Mouse (Mus musculus) heart, embryonic 12.5 days (tissue): ENCODE data around the gene Styxl1. TPM values are rescaled to one million over a fixed set of nuclear protein-coding genes. Genes with fewer than 3 reads are reported as not detected.

Experiments
- ATAC-seq: fragments of 200-750 bp; cut with Nextera tagmentation; 2 replicates; pipeline ENCODE4 v1.8.0; 2017; ENCODE audit warnings: moderate TSS enrichment, moderate library complexity; ENCODE audit not compliant: insufficient number of reproducible peaks, low FRiP score
- H3K27ac ChIP-seq: fragments of 300-500 bp; sonication (generic); 2 replicates; pipeline ENCODE4 v1.5.1; 2016; ENCODE audit warnings: mild to moderate bottlenecking, moderate library complexity; ENCODE audit not compliant: poor library complexity, severe bottlenecking
- H3K27me3 ChIP-seq: fragments of 300-500 bp; sonication (generic); replicated peaks from 2 replicates; pipeline ENCODE4 v1.6.1; 2016; ENCODE audit warnings: mild to moderate bottlenecking, moderate library complexity
- H3K36me3 ChIP-seq: fragments of 300-500 bp; sonication (generic); 2 replicates; pipeline ENCODE4 v1.6.1; 2016; ENCODE audit warnings: mild to moderate bottlenecking, moderate library complexity
- H3K4me1 ChIP-seq: fragments of 300-500 bp; sonication (generic); replicated peaks from 2 replicates; pipeline ENCODE4 v1.6.1; 2016; ENCODE audit warnings: mild to moderate bottlenecking
- H3K4me2 ChIP-seq: fragments of 300-500 bp; sonication (generic); 2 replicates; pipeline ENCODE4 v1.6.1; 2016; ENCODE audit warnings: mild to moderate bottlenecking, moderate library complexity
- H3K4me3 ChIP-seq: fragments of 300-500 bp; sonication (generic); 2 replicates; pipeline ENCODE4 v1.5.1; 2016; ENCODE audit warnings: mild to moderate bottlenecking
- H3K9ac ChIP-seq: fragments of 300-500 bp; sonication (generic); 2 replicates; pipeline ENCODE4 v1.6.1; 2016; ENCODE audit warnings: mild to moderate bottlenecking, moderate library complexity
- H3K9me3 ChIP-seq: fragments of 300-500 bp; sonication (generic); replicated peaks from 2 replicates; pipeline ENCODE4 v1.6.1; 2016; ENCODE audit warnings: mild to moderate bottlenecking, moderate library complexity
- whole genome bisulfite sequencing: fragments of 180-500 bp; shearing (Covaris S2); methylation state at CpG from one replicate; pipeline ENCODE4 v1.1.7; 2016; 5-methylcytosine and 5-hydroxymethylcytosine counted together
- polyA plus RNA-seq: library from polyadenylated mRNA; unstranded; fragments of >200 nt; fragmentation: Nextera tagmentation; extraction: Ambion mirVana; gene quantifications from 2 replicates; pipeline ENCODE4 v1.2.1, GENCODE M21; 2016

Styxl1 gene
- not detected in 2 replicates for polyA plus RNA-seq

DNA sequence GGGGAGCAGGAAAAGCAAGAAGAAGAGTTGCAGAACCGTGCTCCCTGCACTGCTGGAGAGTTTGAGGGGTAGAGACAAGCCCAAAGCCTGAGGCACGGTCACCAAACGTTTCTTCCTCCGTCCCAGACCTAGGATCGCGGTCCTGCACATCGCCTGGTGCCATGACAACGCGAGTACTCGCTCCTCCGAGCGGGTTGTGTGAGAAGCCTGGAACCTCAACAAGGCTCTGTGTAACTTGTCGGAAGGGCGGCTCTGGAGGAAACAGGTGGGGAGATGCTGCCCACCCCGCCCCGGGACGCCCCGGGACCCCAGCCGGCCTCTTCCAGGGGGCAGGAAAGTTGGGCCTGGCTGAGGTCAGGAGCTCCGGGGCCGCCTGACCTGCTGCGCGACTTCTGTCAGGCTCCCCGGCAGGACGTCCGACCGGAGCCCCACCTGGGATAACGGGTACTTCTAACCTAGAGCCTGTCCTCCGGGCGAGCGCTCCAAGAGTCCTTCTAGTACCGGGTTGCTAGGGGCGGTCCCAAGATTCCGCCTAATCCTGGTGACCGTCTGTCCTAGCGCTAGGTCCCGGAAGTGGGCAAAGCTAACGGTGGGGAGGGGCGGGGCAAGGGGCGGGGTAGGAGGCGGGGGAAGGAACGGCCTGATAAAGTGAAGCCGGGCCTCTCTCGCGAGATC lies at the start of gene Styxl1:
Gene Styxl1, minus strand, starts transcription at position 590 of the 675 bp plus-strand sequence.
- Histone ChIP-seq H3K9me3 (no peaks in the 10 kb centered on the region), H3K4me1 (peaks cover 27% of the 10 kb centered on the region), H3K4me3 (peak within 1 kb of the TSS; percentile 97), H3K4me2 (peak within 1 kb of the TSS; percentile 81), H3K36me3 (peaks cover 25% of the 10 kb centered on the region), H3K27ac (peak within 1 kb of the TSS; percentile 99), H3K27me3 (no peaks in the 10 kb centered on the region), H3K9ac (peak within 1 kb of the TSS; percentile 97)
- under 1% methylated on average over 45 of the region's 45 CpGs for WGBS
- ATAC-seq: peak; percentile 22

DNA sequence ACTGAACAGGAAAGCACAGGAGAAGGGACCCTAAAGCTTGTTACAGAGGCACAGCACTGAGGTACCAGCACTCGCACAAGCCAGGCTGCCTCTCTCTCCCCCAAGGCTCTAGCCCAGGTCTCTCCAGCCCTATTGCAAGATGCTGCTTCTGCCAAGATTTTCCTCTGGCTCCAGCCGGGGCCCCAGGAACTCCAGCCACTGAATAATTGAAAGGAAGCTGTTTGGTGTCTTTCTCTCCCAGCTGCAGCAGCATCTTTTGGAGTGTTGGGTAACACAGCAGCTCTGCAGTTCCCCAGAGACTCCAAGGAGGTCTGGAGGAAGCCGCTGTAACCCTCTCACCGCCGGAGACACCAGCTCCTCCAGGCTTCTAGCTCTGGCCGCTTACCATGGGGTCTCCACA lies 48.0 kb upstream of the Styxl1 start:
- Histone ChIP-seq H3K9ac (no peak overlapping the region), H3K27ac (no peak overlapping the region), H3K4me2 (no peak overlapping the region), H3K9me3 (no peaks in the 10 kb centered on the region), H3K27me3 (peaks cover 38% of the 10 kb centered on the region), H3K4me3 (no peak overlapping the region), H3K36me3 (no peaks in the 10 kb centered on the region), H3K4me1 (no peaks in the 10 kb centered on the region)
- no peak for ATAC-seq
- 46% methylated on average over 6 of the region's 6 CpGs for WGBS

- H3K4me1 ChIP-seq: no peaks in the 10 kb centered on the region
- H3K27ac ChIP-seq: no peak overlapping the region
- H3K27me3 ChIP-seq: peaks cover 55% of the 10 kb centered on the region
- WGBS: 56% methylated on average over 3 of the region's 3 CpGs
- H3K9ac ChIP-seq: no peak overlapping the region
- no peak for ATAC-seq
- H3K9me3 ChIP-seq: no peaks in the 10 kb centered on the region
- no peak overlapping the region for H3K4me3 ChIP-seq
- no peaks in the 10 kb centered on the region for H3K36me3 ChIP-seq
- H3K4me2 ChIP-seq: no peak overlapping the region
Measured at GRCm38 (mm10) chr5:135824517-135824916, 46.3 kb upstream of the Styxl1 start.

DNA sequence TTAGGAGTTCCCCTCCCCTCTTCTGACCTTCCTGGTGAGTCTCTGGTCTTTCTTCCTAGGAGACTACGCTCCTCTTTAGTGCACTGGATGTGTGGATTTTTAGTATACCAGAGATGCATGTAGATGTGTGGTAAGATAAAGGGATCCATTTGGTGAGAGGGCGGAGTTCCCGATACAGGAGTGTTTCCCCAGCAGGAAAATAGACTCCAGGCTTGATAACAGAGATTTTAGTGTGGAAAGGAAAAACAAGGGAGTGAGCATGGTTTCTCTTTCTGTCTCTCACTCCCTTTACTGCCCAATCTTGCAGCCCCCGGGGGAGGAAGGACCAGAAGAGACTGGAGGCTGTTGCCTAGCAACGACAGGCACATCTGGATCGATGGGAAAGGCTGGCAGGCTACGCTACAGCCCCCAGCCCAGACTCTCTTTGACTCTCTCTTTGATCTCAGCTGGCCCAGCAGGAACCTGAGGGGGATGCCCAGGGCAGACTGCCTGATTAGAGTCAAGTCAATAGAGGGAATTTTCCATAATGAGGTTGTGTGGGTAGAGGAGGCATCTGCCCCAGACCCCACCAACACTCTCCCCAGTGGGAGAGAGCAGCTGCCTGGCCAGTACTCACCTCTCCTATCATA lies 44.2 kb upstream of the Styxl1 start:
- H3K9ac ChIP-seq: no peak overlapping the region
- no peak overlapping the region for H3K4me2 ChIP-seq
- H3K27me3 ChIP-seq: peaks cover 75% of the 10 kb centered on the region
- no peak overlapping the region for H3K4me3 ChIP-seq
- H3K9me3 ChIP-seq: no peaks in the 10 kb centered on the region
- WGBS: 21% methylated on average over 7 of the region's 7 CpGs
- H3K27ac ChIP-seq: no peak overlapping the region
- no peaks in the 10 kb centered on the region for H3K4me1 ChIP-seq
- ATAC-seq: no peak
- no peaks in the 10 kb centered on the region for H3K36me3 ChIP-seq

DNA sequence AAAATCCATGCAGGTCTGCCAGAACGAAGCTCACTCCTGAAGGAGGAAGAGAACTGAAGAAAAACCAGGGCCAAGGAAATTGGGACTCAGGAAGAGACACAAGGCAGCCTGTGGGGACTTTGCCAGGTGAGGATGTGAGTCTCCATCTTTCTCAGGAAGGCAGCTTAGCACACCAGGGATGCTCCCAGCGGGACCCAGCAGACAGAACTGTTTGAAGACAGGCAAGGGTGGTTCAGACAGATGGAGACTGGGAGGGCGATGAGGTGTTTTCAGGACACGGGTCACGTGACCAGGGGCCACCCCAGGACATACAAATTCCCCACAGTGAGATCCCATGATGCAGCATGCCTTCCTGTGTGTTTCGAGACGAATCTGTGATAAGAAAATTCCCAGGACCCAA lies 40.3 kb upstream of the Styxl1 start:
- no peaks in the 10 kb centered on the region for H3K4me1 ChIP-seq
- H3K9me3 ChIP-seq: no peaks in the 10 kb centered on the region
- no peak overlapping the region for H3K9ac ChIP-seq
- WGBS: 31% methylated on average over 7 of the region's 7 CpGs
- H3K36me3 ChIP-seq: no peaks in the 10 kb centered on the region
- no peak overlapping the region for H3K27ac ChIP-seq
- ATAC-seq: no peak
- no peak overlapping the region for H3K4me3 ChIP-seq
- no peak overlapping the region for H3K4me2 ChIP-seq
- peaks cover 66% of the 10 kb centered on the region for H3K27me3 ChIP-seq

GRCm38 (mm10) chr5:135812991-135813390 lies 34.8 kb upstream of the Styxl1 start:
- H3K4me3 ChIP-seq: no peak overlapping the region
- no peaks in the 10 kb centered on the region for H3K4me1 ChIP-seq
- no peaks in the 10 kb centered on the region for H3K9me3 ChIP-seq
- no peak for ATAC-seq
- H3K9ac ChIP-seq: no peak overlapping the region
- H3K36me3 ChIP-seq: no peaks in the 10 kb centered on the region
- no peak overlapping the region for H3K4me2 ChIP-seq
- no peak overlapping the region for H3K27ac ChIP-seq
- WGBS: 63% methylated on average over 5 of the region's 5 CpGs
- peaks cover 21% of the 10 kb centered on the region for H3K27me3 ChIP-seq

GRCm38 (mm10) chr5:135807263-135807637 lies 29.1 kb upstream of the Styxl1 start:
- Histone ChIP-seq H3K36me3 (no peaks in the 10 kb centered on the region), H3K4me3 (no peak overlapping the region), H3K4me2 (no peak overlapping the region), H3K27me3 (peaks cover 10% of the 10 kb centered on the region; the same call in 1 of the 2 replicates), H3K9ac (no peak overlapping the region), H3K27ac (no peak overlapping the region), H3K4me1 (no peaks in the 10 kb centered on the region; the same call in 1 of the 2 replicates), H3K9me3 (0 out of 2 replicates have a peak, but pooled peaks cover 4% of the 10 kb centered on the region)
- ATAC-seq: no peak
- 38% methylated on average over 3 of the region's 3 CpGs for WGBS

DNA sequence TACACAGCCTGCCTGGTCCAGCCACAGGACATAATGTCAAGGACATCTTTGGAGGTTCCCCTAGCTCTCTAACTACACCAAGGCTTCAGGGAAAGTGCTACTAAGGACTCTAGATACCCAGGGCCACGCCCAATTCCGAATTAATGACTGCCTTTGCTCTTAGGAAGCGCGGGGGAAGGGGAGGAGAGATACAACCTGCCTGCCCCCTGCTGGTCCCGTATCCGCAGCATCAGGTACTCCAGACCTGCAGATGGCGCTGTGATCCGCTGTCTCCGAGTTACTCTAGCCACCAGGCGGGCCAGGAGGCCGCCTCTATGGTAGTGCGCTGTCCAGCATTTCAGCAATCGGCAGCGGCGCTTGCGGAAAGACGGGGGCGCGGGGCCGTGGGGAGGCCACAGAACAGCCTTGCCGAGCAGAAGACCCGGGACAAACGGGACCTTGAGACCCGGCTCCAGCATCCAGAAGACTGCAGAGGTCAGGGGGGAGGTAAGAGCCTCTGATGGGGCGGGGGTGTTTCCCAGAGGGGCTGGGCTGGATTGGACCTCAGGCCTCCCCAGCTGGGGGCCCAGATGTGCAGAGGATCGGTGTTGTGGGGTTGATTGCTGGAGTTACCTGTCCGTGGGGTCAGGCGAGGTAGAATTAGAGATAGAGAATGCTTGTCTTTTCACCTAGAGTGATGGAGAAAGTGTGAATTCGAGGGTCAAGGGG lies 28.5 kb upstream of the Styxl1 start, which contains the start of gene Srrm3:
Gene Srrm3, plus strand, starts transcription at position 336 of the 708 bp plus-strand sequence.
- H3K27me3 ChIP-seq: peaks cover 10% of the 10 kb centered on the region; the same call in 1 of the 2 replicates
- ATAC-seq: peak; percentile 72
- peak within 1 kb of the TSS; percentile 11 for H3K4me2 ChIP-seq

GRCm38 (mm10) chr5:135804735-135805134 lies 26.6 kb upstream of the Styxl1 start:
- H3K27me3 ChIP-seq: 0 out of 2 replicates have a peak, but pooled peaks cover 4% of the 10 kb centered on the region
- 0 out of 2 replicates have a peak, but pooled peaks cover 4% of the 10 kb centered on the region for H3K9me3 ChIP-seq
- no peak overlapping the region for H3K27ac ChIP-seq
- WGBS: 36% methylated on average over 2 of the region's 2 CpGs
- no peaks in the 10 kb centered on the region for H3K36me3 ChIP-seq
- H3K4me2 ChIP-seq: no peak overlapping the region
- no peak for ATAC-seq
- H3K4me3 ChIP-seq: no peak overlapping the region
- no peak overlapping the region for H3K9ac ChIP-seq
- peaks cover 12% of the 10 kb centered on the region for H3K4me1 ChIP-seq

More for the DNA sequence above, 28.5 kb upstream of the Styxl1 start, which contains the start of gene Srrm3:
- no peak within 1 kb of the TSS for H3K4me3 ChIP-seq
- 3% methylated on average over 29 of the region's 29 CpGs for WGBS
- H3K36me3 ChIP-seq: no peaks in the 10 kb centered on the region
- H3K9me3 ChIP-seq: 0 out of 2 replicates have a peak, but pooled peaks cover 4% of the 10 kb centered on the region
- H3K27ac ChIP-seq: no peak within 1 kb of the TSS
- no peak within 1 kb of the TSS for H3K9ac ChIP-seq
- no peaks in the 10 kb centered on the region; the same call in 1 of the 2 replicates for H3K4me1 ChIP-seq

GRCm38 (mm10) chr5:135803676-135804075 lies 25.5 kb upstream of the Styxl1 start:
- no peaks in the 10 kb centered on the region for H3K36me3 ChIP-seq
- ATAC-seq: no peak
- no peak overlapping the region for H3K4me2 ChIP-seq
- WGBS: 69% methylated on average over 4 of the region's 4 CpGs
- H3K4me1 ChIP-seq: peaks cover 12% of the 10 kb centered on the region
- H3K4me3 ChIP-seq: no peak overlapping the region
- 0 out of 2 replicates have a peak, but pooled peaks cover 4% of the 10 kb centered on the region for H3K27me3 ChIP-seq
- H3K9me3 ChIP-seq: 0 out of 2 replicates have a peak, but pooled peaks cover 4% of the 10 kb centered on the region
- H3K9ac ChIP-seq: no peak overlapping the region
- no peak overlapping the region for H3K27ac ChIP-seq

DNA sequence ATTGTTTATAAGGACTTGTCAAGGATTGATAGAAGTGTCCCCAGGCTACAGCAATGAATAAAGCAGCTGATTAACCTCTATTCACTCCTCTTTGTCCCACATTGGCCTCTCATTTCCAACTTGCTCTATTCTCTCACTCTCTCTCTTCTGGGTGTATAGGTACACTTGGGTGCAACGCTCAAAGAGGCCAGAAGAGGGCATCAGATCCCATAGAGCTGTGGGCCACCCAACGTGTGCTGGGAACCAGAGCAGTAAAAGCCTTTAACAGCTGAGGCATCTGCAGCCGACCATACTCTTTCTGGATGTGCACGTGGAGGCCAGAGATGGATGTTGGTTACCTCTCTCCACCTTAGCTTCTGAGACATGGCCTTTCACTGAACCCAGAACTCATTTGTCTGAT lies 24.9 kb upstream of the Styxl1 start:
- Histone ChIP-seq H3K9ac (no peak overlapping the region), H3K4me1 (peaks cover 12% of the 10 kb centered on the region), H3K36me3 (no peaks in the 10 kb centered on the region), H3K27me3 (0 out of 2 replicates have a peak, but pooled peaks cover 4% of the 10 kb centered on the region), H3K9me3 (0 out of 2 replicates have a peak, but pooled peaks cover 4% of the 10 kb centered on the region), H3K27ac (no peak overlapping the region), H3K4me2 (no peak overlapping the region), H3K4me3 (no peak overlapping the region)
- no peak for ATAC-seq
- 66% methylated on average over 4 of the region's 4 CpGs for WGBS
